Mouse (Mus musculus) MEL-GATA-1-ER (cell line): ENCODE results near the gene Tgtp1.
"Not testable (repeated sequence)": the region's sequence is repeated elsewhere in the genome, so short reads cannot be mapped to it uniquely, and the experiment has no call there.

Source experiments
- DNase-seq: peaks from one replicate; pipeline ENCODE4 v3.0.0-alpha.2; 2012; ENCODE audit warnings: low read depth; ENCODE audit errors: extremely low read depth

Tgtp1 gene

GRCm38 (mm10) chr11:48994018-48994417, at the start of gene Tgtp1:
Tgtp1 (minus strand) TSS chr11:48994172.
- DNase-seq = not testable (repeated sequence)

GRCm38 (mm10) chr11:49012074-49012473, 18.1 kb upstream of the Tgtp1 start:
- not testable (repeated sequence) for DNase-seq

- DNase-seq = not testable (repeated sequence)
Measured at GRCm38 (mm10) chr11:49006785-49007184, 12.8 kb upstream of the Tgtp1 start.

DNA sequence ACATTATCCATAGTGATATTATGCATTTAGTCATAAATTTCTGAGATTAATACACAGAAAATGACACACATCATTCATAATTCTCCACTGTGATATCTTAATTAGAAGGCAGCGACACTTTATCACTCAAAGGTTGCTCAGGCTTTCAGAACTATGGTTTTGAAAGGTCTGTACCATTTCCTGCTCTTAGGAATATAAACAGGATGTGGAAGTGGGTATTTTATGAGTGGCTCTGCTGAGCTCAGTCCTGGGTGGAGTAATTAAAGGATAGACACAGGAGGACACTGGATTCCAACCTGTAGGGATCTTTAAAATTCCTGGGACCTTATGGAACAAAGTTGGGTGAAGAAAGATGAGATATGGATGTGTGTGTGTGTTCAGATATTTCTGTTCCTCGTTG, 12.3 kb upstream of the Tgtp1 start:
- DNase-seq = not testable (repeated sequence)

GRCm38 (mm10) chr11:49000411-49000810, 6.4 kb upstream of the Tgtp1 start:
- not testable (repeated sequence) for DNase-seq

DNA sequence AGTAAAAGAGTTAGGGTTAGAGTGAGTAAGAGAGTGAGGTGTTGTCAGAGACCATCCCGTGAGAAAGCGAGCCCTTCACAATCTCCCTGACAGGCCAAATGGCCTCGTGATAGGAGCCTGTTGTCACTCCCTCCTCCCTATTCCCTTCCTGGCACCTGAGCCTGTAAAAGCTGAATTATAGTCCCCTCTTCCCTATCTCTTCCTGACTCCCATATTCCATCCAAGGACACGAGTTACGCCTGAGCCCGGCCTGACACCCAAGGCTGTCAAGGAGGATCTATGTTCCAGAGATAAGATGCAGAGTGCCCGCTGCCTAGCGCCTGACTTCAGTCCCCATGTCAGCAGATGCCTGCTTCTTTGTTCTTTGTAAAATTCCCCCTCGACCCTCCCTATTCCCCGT, 676 bp downstream of the Tgtp1 start:
- not testable (repeated sequence) for DNase-seq

- not testable (repeated sequence) for DNase-seq
Measured at GRCm38 (mm10) chr11:48991740-48992520, 2.0 kb downstream of the Tgtp1 start, which contains the start of gene Gm12185. Gm12185 (minus strand) TSS chr11:48992226.

GRCm38 (mm10) chr11:48989981-48990380, 4.0 kb downstream of the Tgtp1 start:
- DNase-seq = not testable (repeated sequence)

DNA sequence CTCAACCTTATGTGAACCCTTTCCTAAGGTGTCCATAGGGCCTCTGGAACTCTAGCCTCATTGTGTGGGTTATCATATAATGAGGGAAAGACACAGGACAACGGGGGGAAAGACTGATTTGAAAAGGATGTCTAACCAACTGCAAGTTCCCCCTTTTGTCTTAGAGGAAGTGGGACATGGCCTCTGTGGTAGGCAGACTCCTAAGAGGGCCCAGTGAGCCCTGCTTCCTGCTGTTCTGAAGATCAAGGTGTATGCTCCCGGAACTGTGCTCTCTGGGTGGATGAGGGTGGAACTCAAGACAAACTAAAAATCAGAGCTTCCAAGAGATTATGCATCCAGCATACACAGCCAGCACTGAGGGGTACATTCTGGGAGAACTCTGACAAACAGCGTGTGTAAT, 5.8 kb downstream of the Tgtp1 start:
- not testable (repeated sequence) for DNase-seq

DNA sequence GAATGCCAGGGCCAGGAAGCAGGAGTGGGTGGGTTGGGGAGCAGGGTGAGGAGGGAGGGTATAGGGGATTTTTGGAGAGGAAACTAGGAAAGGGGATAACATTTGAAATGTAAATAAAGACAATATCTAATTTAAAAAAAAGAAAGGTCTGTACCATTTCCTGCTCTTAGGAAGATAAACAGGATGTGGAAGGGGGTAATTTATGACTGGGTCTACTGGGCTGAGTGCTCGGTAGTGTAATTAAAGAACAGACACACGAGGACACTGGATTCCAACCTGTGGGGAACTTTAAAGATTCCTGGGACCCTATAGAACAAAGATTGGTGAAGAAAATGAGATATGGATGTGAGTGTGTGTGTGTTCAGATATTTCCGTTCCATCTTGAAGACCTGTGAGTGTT, 11.1 kb downstream of the Tgtp1 start:
- DNase-seq = not testable (repeated sequence)

DNA sequence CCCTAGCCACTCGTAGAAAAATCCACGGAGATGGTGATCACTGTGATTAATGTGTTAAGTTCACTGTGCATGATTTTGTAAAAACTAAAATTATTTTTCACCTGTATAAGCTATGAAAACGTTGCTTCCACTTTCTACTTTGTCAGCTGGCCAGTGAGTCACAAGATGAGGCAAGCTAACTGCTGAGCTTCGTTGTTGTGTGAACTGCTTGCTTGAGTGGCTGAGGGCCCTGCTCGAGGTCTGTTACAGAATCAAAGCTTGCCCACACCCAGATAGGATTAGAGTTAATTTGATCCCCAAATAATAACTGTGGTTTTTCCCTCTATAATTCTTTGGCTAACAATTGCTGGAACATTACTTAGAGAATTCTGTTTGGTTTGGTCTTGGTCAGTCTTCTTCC, 13.9 kb downstream of the Tgtp1 start:
- not testable (repeated sequence) for DNase-seq

GRCm38 (mm10) chr11:48979251-48979650, 14.7 kb downstream of the Tgtp1 start, which contains the start of gene 9930111J21Rik1:
9930111J21Rik1 (minus strand) TSS chr11:48979398.
- not testable (repeated sequence) for DNase-seq

DNA sequence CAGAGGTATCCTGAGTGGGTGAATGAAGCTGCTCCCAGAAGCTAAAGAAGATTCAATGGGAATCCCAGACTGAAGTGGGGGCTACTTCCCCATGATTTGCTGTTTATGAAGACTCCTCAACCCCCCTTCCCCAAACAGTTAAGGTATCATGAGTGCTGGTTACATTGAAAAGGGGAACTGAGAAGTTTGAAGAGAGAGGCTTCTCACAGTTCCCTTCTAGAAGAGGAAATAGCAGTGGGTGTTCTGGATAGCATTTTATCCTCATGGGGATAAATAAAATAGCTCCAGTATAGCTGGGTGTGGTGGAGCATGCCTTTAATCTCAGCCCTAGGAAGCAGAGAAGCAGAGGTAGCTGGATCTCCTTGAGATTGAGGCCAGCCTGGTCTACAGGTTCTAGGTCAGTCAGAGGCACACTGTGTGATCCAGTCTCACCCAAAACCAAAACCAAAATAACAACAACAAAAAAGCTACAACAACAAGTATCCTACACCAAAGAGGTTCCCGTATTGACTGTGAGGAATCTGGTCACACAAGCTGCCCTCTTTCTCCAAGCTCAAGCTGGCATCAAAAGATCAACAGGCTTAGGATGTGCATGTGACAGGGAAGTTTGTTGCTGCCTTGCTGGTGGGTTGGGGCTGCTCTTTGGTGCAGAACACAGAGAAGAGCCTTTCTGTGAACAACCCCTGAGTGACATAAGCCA, 15.6 kb downstream of the Tgtp1 start, which contains the start of gene Olfr56:
TSS of gene Olfr56 (plus strand) at position 650 of the 700 bp plus-strand sequence.
- not testable (repeated sequence) for DNase-seq

DNA sequence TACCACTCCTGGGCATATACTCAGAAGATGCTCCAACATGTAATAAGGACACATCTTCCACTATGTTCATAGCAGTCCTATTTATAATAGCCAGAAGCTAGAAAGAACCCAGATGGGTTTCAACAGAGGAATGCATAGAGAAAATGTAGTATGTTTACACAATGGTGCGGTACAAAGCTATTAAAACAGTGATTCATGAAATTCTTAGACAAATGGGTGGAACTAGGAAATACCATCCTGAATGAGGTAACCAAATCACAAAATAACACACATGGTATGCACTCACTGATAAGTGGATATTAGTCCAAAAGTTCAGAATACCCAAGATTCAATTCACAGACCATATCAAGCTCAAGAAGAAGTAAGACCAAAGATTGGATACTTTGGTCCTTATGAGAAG, 19.3 kb downstream of the Tgtp1 start:
- not testable (repeated sequence) for DNase-seq

GRCm38 (mm10) chr11:48946090-48946489, 47.9 kb downstream of the Tgtp1 start, which contains the start of gene Psme2b:
Psme2b (minus strand) TSS chr11:48946190.
- not testable (repeated sequence) for DNase-seq

DNA sequence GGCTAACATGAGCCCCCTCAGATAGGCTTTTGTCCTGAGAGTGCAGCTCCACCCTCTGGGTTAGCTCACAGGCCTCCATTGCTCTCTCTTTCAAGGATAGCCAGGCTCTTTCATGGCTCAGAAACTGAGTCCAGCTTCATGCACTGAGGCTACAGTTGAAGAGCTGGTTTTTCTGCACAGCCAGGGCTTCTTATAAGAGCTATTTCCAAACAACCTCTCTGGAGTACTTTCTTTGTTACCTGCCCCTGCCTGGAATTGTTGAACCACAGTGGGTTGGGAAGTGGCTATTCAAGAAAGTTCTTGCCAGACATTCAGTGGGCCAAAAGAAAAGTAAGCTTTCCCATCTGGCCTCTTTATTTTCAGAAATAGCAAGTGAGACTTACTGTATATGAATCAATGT, 54.7 kb downstream of the Tgtp1 start:
- not testable (repeated sequence) for DNase-seq
